19 mouse cellular contexts compared by ENCODE assay signal in genomic region chr5:123878056-123878455, GRCm38 (mm10). TPM values are rescaled to one million over a fixed set of nuclear protein-coding genes. Genes with fewer than 3 reads are reported as not detected.
A peak's percentile ranks its signal among the peaks of the same experiment; 100 is the strongest.
DNase-seq lines count a peak whose midpoint lies in the region; ATAC-seq and TF ChIP-seq lines count a peak whose summit lies in the region.
"Had no signal": no experiment of that assay in that cellular context is flagged by ENCODE, and none has a peak within 500 bp of the region (broad histone marks: within the 10 kb centered on the region; RNA-seq: fewer than 3 reads in every experiment).

No protein-coding gene starts in this region.

- intact Hi-C loops in left cerebral cortex, postnatal 25 days (cut with DNase I) = no loop called here

- 75% methylated on average over 14 of the region's 14 CpGs for WGBS in hindbrain, embryonic 13.5 days
- WGBS in hindbrain, embryonic 12.5 days = 72% methylated on average over 14 of the region's 14 CpGs
- 32% methylated on average over 14 of the region's 14 CpGs for WGBS in lung, embryonic 15.5 days
- WGBS in lung, adult 2 months = 20% methylated on average over 14 of the region's 14 CpGs
- 48% methylated on average over 14 of the region's 14 CpGs for whole genome bisulfite sequencing in intestine, embryonic 14.5 days
- 4% methylated on average over 14 of the region's 14 CpGs for WGBS in small intestine, adult 2 months

- no peaks in the 10 kb centered on the region for H3K36me3 ChIP-seq in hindbrain, embryonic 13.5 days
- H3K36me3 ChIP-seq in hindbrain, embryonic 12.5 days = no peaks in the 10 kb centered on the region
- no peaks in the 10 kb centered on the region for H3K36me3 ChIP-seq in lung, embryonic 15.5 days
- H3K36me3 ChIP-seq in intestine, embryonic 14.5 days (ENCODE audit: control insufficient read depth, insufficient read depth, low read length) = no peaks in the 10 kb centered on the region
- no peaks in the 10 kb centered on the region for H3K36me3 ChIP-seq in small intestine, adult 2 months (ENCODE audit: control insufficient read depth, insufficient read depth, low read length)
- H3K36me3 ChIP-seq: heart, embryonic 10.5 days had no signal

- H3K27me3 ChIP-seq in hindbrain, embryonic 13.5 days = no peaks in the 10 kb centered on the region
- H3K27me3 ChIP-seq in hindbrain, embryonic 12.5 days = no peaks in the 10 kb centered on the region
- no peaks in the 10 kb centered on the region for H3K27me3 ChIP-seq in lung, embryonic 15.5 days
- no peaks in the 10 kb centered on the region for H3K27me3 ChIP-seq in intestine, embryonic 14.5 days (replicated peaks; ENCODE audit: control insufficient read depth, insufficient read depth, low read length)
- no peaks in the 10 kb centered on the region for H3K27me3 ChIP-seq in small intestine, adult 2 months (ENCODE audit: control insufficient read depth, insufficient read depth, low read length)

- H3K9me3 ChIP-seq in hindbrain, embryonic 13.5 days = no peaks in the 10 kb centered on the region
- H3K9me3 ChIP-seq in hindbrain, embryonic 12.5 days (replicated peaks) = no peaks in the 10 kb centered on the region
- H3K9me3 ChIP-seq in lung, embryonic 15.5 days = no peaks in the 10 kb centered on the region
- H3K9me3 ChIP-seq in intestine, embryonic 14.5 days (ENCODE audit: control insufficient read depth, low read length) = no peaks in the 10 kb centered on the region
- H3K9me3 ChIP-seq: heart, embryonic 10.5 days had no signal

- H3K27ac ChIP-seq in hindbrain, embryonic 13.5 days = no peak overlapping the region
- no peak overlapping the region for H3K27ac ChIP-seq in hindbrain, embryonic 12.5 days
- H3K27ac ChIP-seq in lung, embryonic 15.5 days = no peak overlapping the region
- H3K27ac ChIP-seq in intestine, embryonic 14.5 days (ENCODE audit: low read depth) = no peak overlapping the region
- H3K27ac ChIP-seq in small intestine, adult 2 months (ENCODE audit: insufficient read depth, low read depth, low read length) = 0 out of 2 replicates have a peak overlapping the region, but pooled peaks have one; percentile 20
- H3K27ac ChIP-seq: heart, embryonic 10.5 days had no signal

- no peak for TF ChIP-seq CTCF in lung, adult 2 months (IDR thresholded peaks at IDR 0.05; ENCODE audit: insufficient read depth, low read length)
- TF ChIP-seq CTCF in small intestine, adult 2 months (IDR thresholded peaks at IDR 0.05; ENCODE audit: extremely low read depth, insufficient read length, insufficient replicate concordance, low read depth, low read length) = no peak

- no peak overlapping the region for H3K9ac ChIP-seq in hindbrain, embryonic 13.5 days
- H3K9ac ChIP-seq in hindbrain, embryonic 12.5 days = no peak overlapping the region
- no peak overlapping the region for H3K9ac ChIP-seq in lung, embryonic 15.5 days
- no peak overlapping the region for H3K9ac ChIP-seq in intestine, embryonic 14.5 days (ENCODE audit: low read length)

- no peak for ATAC-seq in hindbrain, embryonic 13.5 days (ENCODE audit: low FRiP score)
- no peak for ATAC-seq in hindbrain, embryonic 12.5 days (ENCODE audit: low FRiP score)
- ATAC-seq in lung, embryonic 15.5 days (ENCODE audit: borderline replicate concordance, extremely low read depth, low FRiP score, low TSS enrichment) = no peak
- ATAC-seq in intestine, embryonic 14.5 days (replicated peaks; ENCODE audit: low FRiP score, low TSS enrichment, low read depth) = no peak
- ATAC-seq: CD4-positive, CD25-positive, alpha-beta regulatory T cell, adult 4 months; Patski had no signal

- H3K4me2 ChIP-seq in hindbrain, embryonic 13.5 days = peak overlapping the region; percentile 8; the same call in 1 of the 2 replicates
- no peak overlapping the region for H3K4me2 ChIP-seq in hindbrain, embryonic 12.5 days (replicated peaks)
- peak overlapping the region; percentile 45 for H3K4me2 ChIP-seq in lung, embryonic 15.5 days
- H3K4me2 ChIP-seq in intestine, embryonic 14.5 days (ENCODE audit: low read length) = peak overlapping the region; percentile 38

- no peak for DNase-seq in lung, adult 2 months
- no peak for DNase-seq in intestine, embryonic 14.5 days (ENCODE audit: low spot score)
- DNase-seq in Muller cell, postnatal 12 days (ENCODE audit: inconsistent ontology term) = no peak
- no peak for DNase-seq in left cerebral cortex, postnatal 25 days (ENCODE audit: low spot score in 2 of 2)
- DNase-seq: adrenal gland, adult 2 months; cerebellum, postnatal 25 days; lung, postnatal 4 days; right cerebral cortex, postnatal 25 days had no signal

- H3K4me3 ChIP-seq in hindbrain, embryonic 13.5 days = no peak overlapping the region
- no peak overlapping the region for H3K4me3 ChIP-seq in hindbrain, embryonic 12.5 days
- H3K4me3 ChIP-seq in lung, embryonic 15.5 days = no peak overlapping the region
- H3K4me3 ChIP-seq in lung, adult 2 months (replicated peaks; ENCODE audit: extremely low read depth, low read depth, low read length) = no peak overlapping the region
- H3K4me3 ChIP-seq in intestine, embryonic 14.5 days (ENCODE audit: low read depth, low read length) = peak overlapping the region; percentile 20
- H3K4me3 ChIP-seq in small intestine, adult 2 months (ENCODE audit: low read depth, low read length) = peak overlapping the region; percentile 55
- H3K4me3 ChIP-seq: erythroblast, embryonic 14.5 days; heart, embryonic 10.5 days had no signal

- no peak for TF ChIP-seq POLR2A in lung, adult 2 months (IDR thresholded peaks at IDR 0.05; ENCODE audit: borderline replicate concordance, extremely low read depth, low read depth, low read length)
- TF ChIP-seq POLR2A in small intestine, adult 2 months (IDR thresholded peaks at IDR 0.05; ENCODE audit: low read depth, low read length) = no peak

- peaks cover 8% of the 10 kb centered on the region; the same call in 1 of the 2 replicates for H3K4me1 ChIP-seq in hindbrain, embryonic 13.5 days (replicated peaks)
- H3K4me1 ChIP-seq in hindbrain, embryonic 12.5 days = 0 out of 2 replicates have a peak, but pooled peaks cover 2% of the 10 kb centered on the region
- peaks cover 28% of the 10 kb centered on the region for H3K4me1 ChIP-seq in lung, embryonic 15.5 days
- peaks cover 5% of the 10 kb centered on the region; the same call in 1 of the 2 replicates for H3K4me1 ChIP-seq in lung, adult 2 months (ENCODE audit: control insufficient read depth, insufficient read depth, low read length)
- H3K4me1 ChIP-seq in intestine, embryonic 14.5 days (replicated peaks; ENCODE audit: control insufficient read depth, insufficient read depth, low read length) = peaks cover 23% of the 10 kb centered on the region
- peaks cover 8% of the 10 kb centered on the region for H3K4me1 ChIP-seq in small intestine, adult 2 months (ENCODE audit: control insufficient read depth, insufficient read depth, insufficient read length, low read length)

RNA-seq across cellular contexts. Expression of gene Hcar1, which starts 1.8 kb away (rescaled TPM):
- 0.34 and 0.39 TPM in 2 replicates for polyA plus RNA-seq in hindbrain, embryonic 13.5 days (2015; fragmentation: Nextera tagmentation; extraction: Ambion mirVana)
- polyA plus RNA-seq in hindbrain, embryonic 12.5 days (2016; fragmentation: Nextera tagmentation; extraction: Ambion mirVana) = 0.18 and 0.50 TPM in 2 replicates
- polyA plus RNA-seq in lung, embryonic 15.5 days (2015; fragmentation: Nextera tagmentation; extraction: Ambion mirVana) = 0.59 and 0.75 TPM in 2 replicates
- polyA plus RNA-seq in lung, adult 2 months (2012; rRNA removed) = 1.4 and 2.7 TPM in 2 replicates
- 1.9 and 2.0 TPM in 2 replicates for polyA plus RNA-seq in intestine, embryonic 14.5 days (2014; fragmentation: Nextera tagmentation; extraction: Ambion mirVana)
- polyA plus RNA-seq in small intestine, adult 2 months (2012; rRNA removed) = 1.2 and 3.9 TPM in 2 replicates
- total RNA-seq in left cerebral cortex, postnatal 25 days (2021) = 1 to 10 TPM; 1.0 to 1.4 TPM
- total RNA-seq: neutrophil, adult 5-6 weeks had no signal
- polyA plus RNA-seq: CD4-positive, CD25-positive, alpha-beta regulatory T cell, adult 4 months; erythroblast, embryonic 14.5 days; heart, embryonic 10.5 days; Patski had no signal

RNA-seq across cellular contexts. Expression of gene Hcar2, which starts 12.8 kb away (rescaled TPM):
- not detected in 2 replicates for polyA plus RNA-seq in hindbrain, embryonic 13.5 days (2015; fragmentation: Nextera tagmentation; extraction: Ambion mirVana)
- polyA plus RNA-seq in hindbrain, embryonic 12.5 days (2016; fragmentation: Nextera tagmentation; extraction: Ambion mirVana) = not detected in 2 replicates
- 0.29 and 0.34 TPM in 2 replicates for polyA plus RNA-seq in lung, embryonic 15.5 days (2015; fragmentation: Nextera tagmentation; extraction: Ambion mirVana)
- 6.0 and 12.9 TPM in 2 replicates for polyA plus RNA-seq in lung, adult 2 months (2012; rRNA removed)
- 0.15 TPM in 1 of 2 replicates, not detected in the other for polyA plus RNA-seq in intestine, embryonic 14.5 days (2014; fragmentation: Nextera tagmentation; extraction: Ambion mirVana)
- 0.30 and 0.65 TPM in 2 replicates for polyA plus RNA-seq in small intestine, adult 2 months (2012; rRNA removed)
- total RNA-seq in left cerebral cortex, postnatal 25 days (2021) = not detected
- total RNA-seq: left cerebral cortex, postnatal 14 days; midbrain, postnatal 0 days had no signal
- polyA plus RNA-seq: erythroblast, embryonic 14.5 days; heart, embryonic 10.5 days; midbrain, postnatal 0 days; Patski had no signal

RNA-seq across cellular contexts. Expression of gene Denr, which starts 28.9 kb away (rescaled TPM):
- 143 and 146 TPM in 2 replicates for polyA plus RNA-seq in hindbrain, embryonic 13.5 days (2015; fragmentation: Nextera tagmentation; extraction: Ambion mirVana)
- 153 and 180 TPM in 2 replicates for polyA plus RNA-seq in hindbrain, embryonic 12.5 days (2016; fragmentation: Nextera tagmentation; extraction: Ambion mirVana)
- polyA plus RNA-seq in lung, embryonic 15.5 days (2015; fragmentation: Nextera tagmentation; extraction: Ambion mirVana) = 118 and 120 TPM in 2 replicates
- 18.7 and 20.3 TPM in 2 replicates for polyA plus RNA-seq in lung, adult 2 months (2012; rRNA removed)
- polyA plus RNA-seq in intestine, embryonic 14.5 days (2014; fragmentation: Nextera tagmentation; extraction: Ambion mirVana) = 118 and 129 TPM in 2 replicates
- 1.4 and 2.4 TPM in 2 replicates for polyA plus RNA-seq in small intestine, adult 2 months (2012; rRNA removed)
- 10 to 100 TPM; 64.4 to 73.6 TPM for total RNA-seq in left cerebral cortex, postnatal 25 days (2021)

RNA-seq across cellular contexts. Expression of gene Gm43518, which starts 49.2 kb away (rescaled TPM):
- 5.6 and 5.8 TPM in 2 replicates for polyA plus RNA-seq in hindbrain, embryonic 13.5 days (2015; fragmentation: Nextera tagmentation; extraction: Ambion mirVana)
- polyA plus RNA-seq in hindbrain, embryonic 12.5 days (2016; fragmentation: Nextera tagmentation; extraction: Ambion mirVana) = 3.4 and 4.0 TPM in 2 replicates
- polyA plus RNA-seq in lung, embryonic 15.5 days (2015; fragmentation: Nextera tagmentation; extraction: Ambion mirVana) = 1.7 and 2.3 TPM in 2 replicates
- 0.41 and 0.53 TPM in 2 replicates for polyA plus RNA-seq in lung, adult 2 months (2012; rRNA removed)
- 1.4 and 2.3 TPM in 2 replicates for polyA plus RNA-seq in intestine, embryonic 14.5 days (2014; fragmentation: Nextera tagmentation; extraction: Ambion mirVana)
- 0.44 TPM in 1 of 2 replicates, not detected in the other for polyA plus RNA-seq in small intestine, adult 2 months (2012; rRNA removed)
- total RNA-seq in left cerebral cortex, postnatal 25 days (2021) = under 1 TPM in 1 of 2 experiments, not detected in 1; 0.82 TPM
- total RNA-seq: left cerebral cortex, postnatal 14 days; midbrain, postnatal 0 days had no signal
- polyA plus RNA-seq: adrenal gland, adult 2 months; erythroblast, embryonic 14.5 days had no signal

RNA-seq across cellular contexts. Expression of gene Ccdc62, which starts 52.4 kb away (rescaled TPM):
- 6.2 and 7.8 TPM in 2 replicates for polyA plus RNA-seq in hindbrain, embryonic 13.5 days (2015; fragmentation: Nextera tagmentation; extraction: Ambion mirVana)
- 5.3 and 7.4 TPM in 2 replicates for polyA plus RNA-seq in hindbrain, embryonic 12.5 days (2016; fragmentation: Nextera tagmentation; extraction: Ambion mirVana)
- 5.2 and 6.3 TPM in 2 replicates for polyA plus RNA-seq in lung, embryonic 15.5 days (2015; fragmentation: Nextera tagmentation; extraction: Ambion mirVana)
- polyA plus RNA-seq in lung, adult 2 months (2012; rRNA removed) = 2.0 and 3.2 TPM in 2 replicates
- polyA plus RNA-seq in intestine, embryonic 14.5 days (2014; fragmentation: Nextera tagmentation; extraction: Ambion mirVana) = 5.5 and 9.1 TPM in 2 replicates
- 0.53 and 1.9 TPM in 2 replicates for polyA plus RNA-seq in small intestine, adult 2 months (2012; rRNA removed)
- 1 to 10 TPM; 3.1 to 3.7 TPM for total RNA-seq in left cerebral cortex, postnatal 25 days (2021)

Comparison
In these comparisons a context has a peak if more than half of its experiments do, and no peak if none do; other contexts are left out.
1. H3K4me3 ChIP-seq: peak in intestine, embryonic 14.5 days (single experiment) and small intestine, adult 2 months (single experiment); none in hindbrain, embryonic 13.5 days (single experiment), hindbrain, embryonic 12.5 days (single experiment), lung, embryonic 15.5 days (single experiment) and lung, adult 2 months (single experiment).